Mouse (Mus musculus) thymus, adult 2 months (tissue): Measurements from ENCODE around the gene Tctex1d4.

ENCODE experiments used
- CTCF ChIP-seq: fragments of 200-500 bp; IDR thresholded peaks from 2 replicates; pipeline ENCODE4 v1.5.1; 2012; ENCODE audit warnings: mild to moderate bottlenecking, control low read depth, low read length, moderate library complexity, borderline replicate concordance; ENCODE audit not compliant: control insufficient read depth, poor library complexity, insufficient read depth; ENCODE audit errors: extremely low read depth
- POLR2A ChIP-seq: fragments of 200-500 bp; IDR thresholded peaks from 2 replicates; pipeline ENCODE4 v1.6.1; 2012; ENCODE audit warnings: mild to moderate bottlenecking, low read length, control low read depth, moderate library complexity; ENCODE audit not compliant: control insufficient read depth, poor library complexity, insufficient read depth; ENCODE audit errors: extremely low read depth

GRCm38 (mm10) chr4:117156372-117156771 lies 29.8 kb downstream of the Tctex1d4 start:
- TF ChIP-seq CTCF: no peak
- no peak for TF ChIP-seq POLR2A
